Mouse (Mus musculus) C2C12 (cell line): ENCODE measurements at regions not wholly inside any gene's neighbourhood (a gene's known extent, or its start where the extent isn't known, plus 50 kb on each side); places are given as distances from the start of the nearest gene placed in this dataset.
"Not testable (repeated sequence)": the region's sequence is repeated elsewhere in the genome, so short reads cannot be mapped to it uniquely, and the experiment has no call there.

Experiments used
- H3K27me3 ChIP-seq: one replicate; pipeline ENCODE4 v1.6.1; 2011; ENCODE audit not compliant: control insufficient read depth, insufficient read depth, insufficient read length
- H3K36me3 ChIP-seq: one replicate; pipeline ENCODE4 v1.6.1; 2011; ENCODE audit not compliant: control insufficient read depth, insufficient read depth
- H3K4me3 ChIP-seq: one replicate; pipeline ENCODE4 v1.5.1; 2011; ENCODE audit warnings: mild to moderate bottlenecking, control low read depth; ENCODE audit not compliant: poor library complexity, insufficient read depth, severe bottlenecking
- H3K79me2 ChIP-seq: one replicate; pipeline ENCODE4 v1.6.1; 2011; ENCODE audit not compliant: control insufficient read depth, insufficient read depth
- H3K79me3 ChIP-seq: one replicate; pipeline ENCODE4 v1.6.1; 2011; ENCODE audit warnings: low read depth, control low read depth
- H3ac ChIP-seq: one replicate; pipeline ENCODE3; 2011; ENCODE audit warnings: low read depth; ENCODE audit not compliant: control insufficient read depth, insufficient read length
- CEBPB ChIP-seq: IDR thresholded peaks from one replicate; pipeline ENCODE4 v1.6.1; 2011; ENCODE audit warnings: low read depth, mild to moderate bottlenecking, control low read depth, moderate library complexity
- CTCF ChIP-seq: IDR thresholded peaks from one replicate; pipeline ENCODE4 v1.5.1; 2011; ENCODE audit not compliant: control insufficient read depth, insufficient read depth, insufficient read length
- FOSL1 ChIP-seq: IDR thresholded peaks from one replicate; pipeline ENCODE4 v1.8.0; 2011; ENCODE audit warnings: mild to moderate bottlenecking, low read length; ENCODE audit not compliant: poor library complexity, insufficient read depth, severe bottlenecking
- MAX ChIP-seq: IDR thresholded peaks from one replicate; pipeline ENCODE4 v1.6.1; 2011; ENCODE audit warnings: mild to moderate bottlenecking, control low read depth
- MYOD1 ChIP-seq: IDR thresholded peaks from one replicate; pipeline ENCODE4 v1.6.1; 2011; ENCODE audit warnings: low read depth; ENCODE audit not compliant: control insufficient read depth, insufficient read length
- MYOG ChIP-seq: IDR thresholded peaks from one replicate; pipeline ENCODE4 v1.6.1; 2011; ENCODE audit not compliant: control insufficient read depth, insufficient read length; ENCODE audit errors: extremely low read depth
- USF1 ChIP-seq: IDR thresholded peaks from one replicate; pipeline ENCODE4 v1.6.1; 2011; ENCODE audit warnings: low read depth, mild to moderate bottlenecking, control low read depth, moderate library complexity

DNA sequence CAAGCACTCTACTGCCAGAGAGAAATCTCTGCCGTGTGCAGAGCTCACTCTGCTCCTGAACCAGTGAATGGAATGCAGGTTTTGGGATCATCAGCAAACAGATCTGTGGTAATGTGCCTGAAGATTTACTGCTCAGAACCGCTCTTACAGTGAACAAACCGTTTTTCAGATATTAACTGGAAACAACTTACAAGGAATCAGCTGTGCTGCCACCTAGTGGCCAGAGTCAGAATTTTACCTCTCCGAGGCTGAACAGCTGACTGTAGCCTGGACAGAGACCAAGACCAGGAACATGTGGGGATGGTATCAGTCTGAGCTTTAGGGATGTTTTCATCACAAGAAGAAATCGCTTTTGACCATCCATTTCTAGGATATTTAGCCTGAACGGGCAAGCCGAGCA, 65.3 kb downstream of the Gm15023 start:
- H3ac ChIP-seq, H3K4me3 ChIP-seq, H3K36me3 ChIP-seq, H3K27me3 ChIP-seq, H3K79me2 ChIP-seq, H3K79me3 ChIP-seq: not testable (repeated sequence)

DNA sequence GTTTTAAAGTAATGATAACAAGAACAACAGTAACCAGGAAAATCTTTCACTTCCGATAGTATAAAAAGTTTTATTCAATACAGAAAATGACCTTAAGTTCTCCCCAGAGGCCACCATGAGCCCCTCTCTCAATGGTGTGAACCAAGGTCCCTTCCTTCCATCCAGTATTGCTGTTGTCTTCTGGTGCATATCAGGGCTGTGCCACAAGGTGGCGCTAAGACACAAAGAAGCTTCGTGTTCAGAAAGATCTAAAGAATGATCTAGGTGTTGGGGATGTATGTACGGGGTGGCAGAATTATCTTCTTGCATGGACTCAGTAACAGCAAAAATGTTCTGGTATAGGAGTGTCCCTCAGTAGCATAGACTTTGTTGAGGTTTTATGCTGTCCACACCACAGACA, 66.6 kb downstream of the Gm15023 start:
- not testable (repeated sequence) for H3K4me3 ChIP-seq, H3K79me3 ChIP-seq, H3ac ChIP-seq, H3K36me3 ChIP-seq, H3K79me2 ChIP-seq, H3K27me3 ChIP-seq

DNA sequence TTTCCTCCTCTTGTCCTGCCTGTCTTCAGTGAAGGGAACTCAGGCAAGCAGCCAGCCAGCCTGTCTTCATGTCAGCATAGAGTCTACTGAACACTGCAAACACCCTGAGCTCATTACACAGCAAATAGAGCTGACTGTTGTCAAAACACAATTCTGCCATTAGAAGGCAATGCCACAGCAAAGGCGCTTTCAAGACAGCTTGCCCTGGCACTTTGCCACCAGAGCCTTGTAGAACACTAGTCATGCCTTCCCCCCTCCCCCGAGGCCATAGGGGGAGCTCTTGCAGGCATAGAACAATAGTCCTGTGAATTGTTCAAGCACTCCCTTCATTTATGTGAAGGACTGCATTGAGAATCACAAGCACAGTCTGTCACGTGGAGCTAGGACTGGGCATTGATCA, 75.8 kb downstream of the Gm15023 start:
- no peaks in the 10 kb centered on the region for H3K79me3 ChIP-seq
- no peak for TF ChIP-seq CTCF
- no peak for TF ChIP-seq MYOD1
- TF ChIP-seq USF1: no peak
- no peak for TF ChIP-seq MAX
- TF ChIP-seq CEBPB: no peak
- no peak for TF ChIP-seq FOSL1
- TF ChIP-seq MYOG: no peak
- H3K4me3 ChIP-seq: no peak overlapping the region
- no peaks in the 10 kb centered on the region for H3K27me3 ChIP-seq
- no peaks in the 10 kb centered on the region for H3K79me2 ChIP-seq
- H3K36me3 ChIP-seq: no peaks in the 10 kb centered on the region
- H3ac ChIP-seq: no peak overlapping the region

DNA sequence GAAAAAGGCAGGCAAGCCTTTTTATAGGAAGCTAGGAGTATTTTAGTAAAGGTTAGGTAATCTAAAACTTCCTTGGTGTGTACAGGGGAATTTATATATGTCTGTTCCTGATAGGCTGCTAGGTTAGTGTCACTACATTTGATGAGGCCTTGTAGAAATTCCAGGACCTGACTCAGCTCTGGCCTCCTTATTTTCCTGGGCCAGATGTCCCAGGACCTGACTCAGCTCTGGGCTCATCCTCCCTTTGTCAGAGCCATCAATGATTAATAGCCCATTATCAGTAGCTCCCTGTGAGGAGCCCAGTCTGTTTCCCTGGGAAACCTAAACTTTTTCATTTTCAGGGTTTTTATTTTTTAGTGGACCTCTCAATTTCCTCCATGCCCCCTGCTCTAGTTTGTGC, 79.3 kb downstream of the Gm15023 start:
- no peaks in the 10 kb centered on the region for H3K27me3 ChIP-seq
- H3K4me3 ChIP-seq: no peak overlapping the region
- no peaks in the 10 kb centered on the region for H3K79me2 ChIP-seq
- H3K79me3 ChIP-seq: no peaks in the 10 kb centered on the region
- TF ChIP-seq MAX: no peak
- no peak for TF ChIP-seq MYOD1
- no peak for TF ChIP-seq CEBPB
- no peak for TF ChIP-seq USF1
- TF ChIP-seq MYOG: no peak
- no peak for TF ChIP-seq FOSL1
- no peak for TF ChIP-seq CTCF
- no peak overlapping the region for H3ac ChIP-seq
- no peaks in the 10 kb centered on the region for H3K36me3 ChIP-seq

GRCm38 (mm10) chrX:135096206-135096605, 81.2 kb downstream of the Gm15023 start:
- no peaks in the 10 kb centered on the region for H3K79me3 ChIP-seq
- H3K4me3 ChIP-seq: no peak overlapping the region
- H3ac ChIP-seq: no peak overlapping the region
- H3K27me3 ChIP-seq: no peaks in the 10 kb centered on the region
- H3K36me3 ChIP-seq: no peaks in the 10 kb centered on the region
- TF ChIP-seq MAX (no peak), USF1 (no peak), MYOD1 (no peak), MYOG (no peak), CTCF (no peak), FOSL1 (no peak), CEBPB (no peak)
- no peaks in the 10 kb centered on the region for H3K79me2 ChIP-seq

DNA sequence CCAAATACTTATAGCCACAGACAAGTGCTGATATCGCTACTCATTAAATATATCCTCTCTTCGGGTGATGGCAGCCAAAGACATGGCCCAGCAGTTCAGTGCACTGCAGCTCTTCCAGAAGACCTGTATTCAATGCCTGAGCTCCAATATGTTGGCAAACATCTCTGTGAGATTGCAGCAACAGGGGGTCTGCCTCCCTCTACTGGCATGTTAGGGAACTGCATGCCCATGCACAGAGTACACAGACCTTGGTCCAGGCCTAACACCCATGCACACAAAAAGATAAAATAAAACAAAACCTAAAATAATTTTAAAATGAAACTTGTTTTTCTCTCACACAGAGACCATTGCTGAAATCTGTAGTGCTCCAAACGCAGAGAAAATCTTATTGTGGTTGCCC, 82.1 kb upstream of the Zmat1 start:
- not testable (repeated sequence) for H3ac ChIP-seq, H3K36me3 ChIP-seq
- TF ChIP-seq CTCF: peak; percentile 18

GRCm38 (mm10) chrX:135087068-135087579, 78.1 kb upstream of the Zmat1 start:
- H3ac ChIP-seq, H3K4me3 ChIP-seq: not testable (repeated sequence)

More for the DNA sequence above, 82.1 kb upstream of the Zmat1 start:
- not testable (repeated sequence) for H3K79me2 ChIP-seq, H3K79me3 ChIP-seq, H3K4me3 ChIP-seq, H3K27me3 ChIP-seq

GRCm38 (mm10) chrX:135086564-135086963, 77.6 kb upstream of the Zmat1 start:
- H3K36me3 ChIP-seq, H3K27me3 ChIP-seq, H3K79me2 ChIP-seq, H3K4me3 ChIP-seq, H3ac ChIP-seq, H3K79me3 ChIP-seq: not testable (repeated sequence)

More at GRCm38 (mm10) chrX:135087068-135087579, 78.1 kb upstream of the Zmat1 start:
- not testable (repeated sequence) for H3K79me2 ChIP-seq, H3K27me3 ChIP-seq, H3K36me3 ChIP-seq, H3K79me3 ChIP-seq

DNA sequence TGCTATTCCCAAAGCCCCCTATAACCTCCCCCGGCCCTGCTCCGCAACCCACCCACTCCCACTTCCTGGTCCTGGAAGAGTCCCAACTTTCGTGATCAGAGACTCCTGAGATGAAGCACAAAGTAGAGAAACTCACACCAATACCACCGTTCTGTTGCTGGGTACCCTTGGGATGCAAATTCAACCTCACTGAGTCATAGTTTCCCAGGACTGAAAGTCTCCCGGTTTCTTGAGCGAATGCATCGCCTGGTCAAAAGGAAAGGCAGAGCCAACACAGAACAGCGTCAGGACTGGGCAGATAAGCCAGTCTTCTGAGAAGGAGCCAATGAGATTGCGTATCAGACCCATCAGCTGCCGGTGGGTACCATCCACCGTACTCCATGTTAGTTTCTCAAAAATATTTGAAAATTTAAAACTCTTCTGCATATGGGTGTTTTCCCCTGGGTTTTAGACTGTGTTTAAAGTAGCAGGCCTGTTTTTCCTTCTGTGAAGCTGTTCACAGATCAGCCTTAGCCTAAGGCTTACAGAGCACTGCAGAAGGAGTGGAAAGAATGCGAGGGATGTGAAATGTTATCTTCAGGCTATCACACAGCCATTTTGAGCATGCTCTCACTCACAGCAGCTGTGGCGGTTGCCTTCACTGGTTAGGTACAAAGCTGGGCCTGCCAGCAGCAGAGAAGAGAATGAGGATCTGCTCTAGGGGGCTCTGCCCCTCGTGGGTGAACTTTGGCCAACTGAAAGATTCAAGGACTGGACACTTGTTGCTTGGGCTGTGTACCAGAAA, 77.0 kb upstream of the Zmat1 start:
- not testable (repeated sequence) for H3ac ChIP-seq, H3K27me3 ChIP-seq, H3K79me3 ChIP-seq, H3K4me3 ChIP-seq, H3K36me3 ChIP-seq, H3K79me2 ChIP-seq
